Mouse (Mus musculus): ENCODE measurements around the gene Fyn. TPM values are rescaled to one million over a fixed set of nuclear protein-coding genes. Genes with fewer than 3 reads are reported as not detected.
A peak's percentile ranks its signal among the peaks of the same experiment; 100 is the strongest.

Fyn gene
- polyA plus RNA-seq, 1 experiment = 134 TPM

DNA sequence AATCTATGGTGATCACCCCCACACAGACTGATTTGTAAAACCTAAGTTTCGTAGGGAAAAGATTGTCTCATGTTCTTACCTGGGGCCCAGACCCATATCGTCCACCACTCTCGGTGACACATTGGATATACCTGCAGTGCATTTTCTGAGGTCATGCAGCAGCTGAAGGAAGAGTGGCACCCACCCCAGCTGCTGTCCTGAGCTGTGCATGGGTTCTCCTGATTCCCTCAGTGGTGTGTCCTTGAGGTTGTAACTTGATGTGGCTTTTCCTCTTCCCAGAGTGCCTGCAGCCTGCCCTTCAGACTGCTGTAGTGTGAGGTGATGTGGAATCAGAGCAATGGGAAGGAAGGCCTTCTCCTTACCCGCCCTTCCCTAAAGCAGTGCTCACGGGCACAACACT, 95.7 kb downstream of the Fyn start:
- DNase-seq (ENCODE audit: low read depth) = no peak
- TF ChIP-seq CTCF (IDR thresholded peaks at IDR 0.05; ENCODE audit: borderline replicate concordance, extremely low read depth, insufficient read depth, insufficient read length) = no peak

- DNase-seq (ENCODE audit: low read depth) = no peak
- TF ChIP-seq CTCF (IDR thresholded peaks at IDR 0.05; ENCODE audit: borderline replicate concordance, extremely low read depth, insufficient read depth, insufficient read length) = no peak
- no peak for TF ChIP-seq POLR2A (IDR thresholded peaks at IDR 0.05; ENCODE audit: borderline replicate concordance, extremely low read depth, insufficient read depth, insufficient read length, poor library complexity, severe bottlenecking)
Observed at GRCm38 (mm10) chr10:39467317-39467716, 98.7 kb downstream of the Fyn start.

- TF ChIP-seq POLR2A (IDR thresholded peaks at IDR 0.05; ENCODE audit: borderline replicate concordance, extremely low read depth, insufficient read depth, insufficient read length, poor library complexity, severe bottlenecking) (no peak), CTCF (IDR thresholded peaks at IDR 0.05; ENCODE audit: borderline replicate concordance, extremely low read depth, insufficient read depth, insufficient read length) (no peak)
- no peak for DNase-seq (ENCODE audit: low read depth)
Observed at GRCm38 (mm10) chr10:39467821-39468220, 99.2 kb downstream of the Fyn start.

DNA sequence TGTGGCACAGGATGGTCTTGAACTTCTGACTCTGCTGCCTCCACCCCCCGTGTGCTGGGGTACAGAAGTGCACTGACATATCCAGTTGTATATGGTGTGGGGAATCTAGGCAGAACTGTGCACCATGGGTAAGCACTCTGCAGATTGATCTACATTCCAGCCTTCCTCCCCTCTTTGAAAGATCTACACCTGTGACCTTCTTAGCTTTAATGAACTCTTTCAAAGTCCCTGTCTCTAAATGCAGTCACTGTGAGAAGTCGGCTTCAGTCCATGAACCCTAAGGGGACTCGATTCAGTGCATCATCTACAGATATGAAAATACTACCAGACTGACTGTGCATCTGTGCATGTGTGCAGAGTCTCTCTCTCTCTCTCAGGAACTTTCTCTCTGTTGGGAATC, 99.9 kb downstream of the Fyn start:
- DNase-seq (ENCODE audit: low read depth) = no peak
- TF ChIP-seq POLR2A (IDR thresholded peaks at IDR 0.05; ENCODE audit: borderline replicate concordance, extremely low read depth, insufficient read depth, insufficient read length, poor library complexity, severe bottlenecking) = no peak
- TF ChIP-seq CTCF (IDR thresholded peaks at IDR 0.05; ENCODE audit: borderline replicate concordance, extremely low read depth, insufficient read depth, insufficient read length) = no peak

GRCm38 (mm10) chr10:39469341-39469740, 100.7 kb downstream of the Fyn start:
- DNase-seq (ENCODE audit: low read depth) = no peak
- no peak for TF ChIP-seq POLR2A (IDR thresholded peaks at IDR 0.05; ENCODE audit: borderline replicate concordance, extremely low read depth, insufficient read depth, insufficient read length, poor library complexity, severe bottlenecking)
- TF ChIP-seq CTCF (IDR thresholded peaks at IDR 0.05; ENCODE audit: borderline replicate concordance, extremely low read depth, insufficient read depth, insufficient read length) = no peak

DNA sequence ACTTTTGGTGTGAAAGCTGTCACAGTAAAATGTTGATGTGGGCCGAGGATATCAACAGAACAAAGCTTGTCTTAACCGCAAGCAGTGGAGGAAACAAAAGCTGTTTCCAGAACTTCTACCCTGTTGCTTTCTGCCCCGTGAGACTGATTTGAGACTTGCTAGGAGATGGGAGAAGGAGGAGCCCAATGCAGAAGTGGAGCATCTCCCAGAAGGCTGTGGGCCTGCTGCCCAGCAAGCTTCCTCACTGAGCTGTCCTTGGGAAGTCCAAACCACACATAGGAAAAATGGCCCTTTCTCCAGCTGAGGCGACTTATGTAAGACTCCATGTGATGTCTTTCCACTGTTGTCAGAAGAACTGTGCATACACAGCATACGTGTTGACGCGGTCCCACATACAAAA, 101.7 kb downstream of the Fyn start:
- DNase-seq (ENCODE audit: low read depth) = no peak
- TF ChIP-seq POLR2A (IDR thresholded peaks at IDR 0.05; ENCODE audit: borderline replicate concordance, extremely low read depth, insufficient read depth, insufficient read length, poor library complexity, severe bottlenecking) (no peak), CTCF (IDR thresholded peaks at IDR 0.05; ENCODE audit: borderline replicate concordance, extremely low read depth, insufficient read depth, insufficient read length) (no peak)

DNA sequence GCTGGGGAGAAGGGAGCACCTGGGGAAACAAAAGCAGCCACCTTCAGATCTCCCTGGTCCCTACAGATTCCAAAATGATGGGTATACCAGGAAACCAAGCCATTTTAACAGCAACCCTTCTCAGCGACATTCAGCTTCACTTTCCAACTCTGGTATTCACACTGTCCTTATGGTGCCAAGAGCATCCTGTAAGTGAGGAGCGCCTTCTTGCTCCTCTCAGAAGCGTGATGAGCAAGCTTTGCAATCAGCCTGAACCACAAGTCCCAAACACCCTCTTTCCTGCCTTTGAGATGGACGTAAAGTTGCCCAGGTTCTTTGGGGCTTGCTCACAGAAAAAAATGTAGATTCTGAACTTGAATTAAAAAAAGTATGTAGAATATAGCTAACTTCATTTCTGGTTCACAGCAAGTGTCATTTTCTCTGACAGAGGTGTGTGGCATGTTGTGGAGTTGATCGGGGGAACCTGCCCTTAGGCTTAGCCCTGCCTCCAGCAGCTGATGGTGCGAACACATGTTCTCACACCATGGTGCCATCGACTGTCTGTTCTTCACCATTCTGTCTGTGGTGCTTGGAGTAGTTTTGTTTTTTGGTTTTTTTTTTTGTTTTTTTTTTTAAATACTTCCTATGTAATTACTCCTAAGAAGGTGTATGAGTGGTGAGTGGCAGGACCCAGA, 102.5 kb downstream of the Fyn start:
- no peak for DNase-seq (ENCODE audit: low read depth)
- TF ChIP-seq CTCF (IDR thresholded peaks at IDR 0.05; ENCODE audit: borderline replicate concordance, extremely low read depth, insufficient read depth, insufficient read length) (no peak), POLR2A (IDR thresholded peaks at IDR 0.05; ENCODE audit: borderline replicate concordance, extremely low read depth, insufficient read depth, insufficient read length, poor library complexity, severe bottlenecking) (no peak)

- peak; percentile 89 for DNase-seq (ENCODE audit: low read depth)
Observed at GRCm38 (mm10) chr10:39471714-39472531, 103.3 kb downstream of the Fyn start.

DNA sequence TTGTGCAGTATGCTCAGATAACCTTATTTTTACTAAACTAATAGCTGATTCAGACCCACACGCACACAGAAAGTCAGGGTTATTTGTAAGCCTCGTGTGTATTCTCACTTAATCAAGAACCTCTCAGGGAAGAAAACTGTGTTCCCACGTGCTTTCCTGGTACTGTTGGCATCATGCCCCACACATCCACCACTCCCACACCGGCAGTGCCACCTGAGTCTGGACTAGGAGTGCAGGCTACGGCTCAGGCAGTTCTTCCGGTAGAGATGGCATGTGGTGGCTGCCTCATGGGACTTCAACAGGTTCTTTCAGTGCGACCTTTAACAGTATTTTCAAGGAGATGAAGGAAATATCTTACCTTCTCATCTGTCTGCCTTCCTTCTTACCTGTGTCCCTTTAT, 104.3 kb downstream of the Fyn start:
- no peak for DNase-seq (ENCODE audit: low read depth)
- TF ChIP-seq CTCF (IDR thresholded peaks at IDR 0.05; ENCODE audit: borderline replicate concordance, extremely low read depth, insufficient read depth, insufficient read length) (no peak), POLR2A (IDR thresholded peaks at IDR 0.05; ENCODE audit: borderline replicate concordance, extremely low read depth, insufficient read depth, insufficient read length, poor library complexity, severe bottlenecking) (no peak)

More at GRCm38 (mm10) chr10:39471714-39472531, 103.3 kb downstream of the Fyn start:
- no peak for TF ChIP-seq POLR2A (IDR thresholded peaks at IDR 0.05; ENCODE audit: borderline replicate concordance, extremely low read depth, insufficient read depth, insufficient read length, poor library complexity, severe bottlenecking)

GRCm38 (mm10) chr10:39479361-39479760, 110.7 kb downstream of the Fyn start:
- no peak for DNase-seq (ENCODE audit: low read depth)
- no peak for TF ChIP-seq POLR2A (IDR thresholded peaks at IDR 0.05; ENCODE audit: borderline replicate concordance, extremely low read depth, insufficient read depth, insufficient read length, poor library complexity, severe bottlenecking)
- no peak for TF ChIP-seq CTCF (IDR thresholded peaks at IDR 0.05; ENCODE audit: borderline replicate concordance, extremely low read depth, insufficient read depth, insufficient read length)

- peak; percentile 88 for DNase-seq (ENCODE audit: low read depth)
- no peak for TF ChIP-seq POLR2A (IDR thresholded peaks at IDR 0.05; ENCODE audit: borderline replicate concordance, extremely low read depth, insufficient read depth, insufficient read length, poor library complexity, severe bottlenecking)
- peak; percentile 6; the same call in 1 of the 2 replicates for TF ChIP-seq CTCF (IDR thresholded peaks at IDR 0.05; ENCODE audit: borderline replicate concordance, extremely low read depth, insufficient read depth, insufficient read length)
Observed at GRCm38 (mm10) chr10:39484382-39484826, 115.7 kb downstream of the Fyn start.

DNA sequence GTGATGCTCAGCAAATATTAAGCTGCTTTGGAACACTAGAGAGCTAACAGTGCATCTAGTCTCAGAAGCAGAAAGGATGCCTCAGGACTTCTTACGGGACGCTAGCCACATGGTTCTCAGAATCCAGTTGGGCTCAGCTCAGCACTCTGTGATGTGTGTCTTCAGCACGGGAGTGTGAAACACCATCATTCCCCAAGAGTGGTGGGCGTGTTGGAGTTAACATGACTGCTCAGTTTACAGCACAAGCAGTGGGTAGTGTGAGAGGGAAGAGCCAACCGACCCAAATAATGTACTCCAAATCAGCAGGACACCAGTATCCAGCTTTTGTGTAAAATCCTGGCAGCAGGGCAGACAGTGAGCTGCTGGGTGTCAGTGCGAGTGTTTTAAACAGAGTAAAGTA, 116.2 kb downstream of the Fyn start:
- TF ChIP-seq POLR2A (IDR thresholded peaks at IDR 0.05; ENCODE audit: borderline replicate concordance, extremely low read depth, insufficient read depth, insufficient read length, poor library complexity, severe bottlenecking) = no peak
- TF ChIP-seq CTCF (IDR thresholded peaks at IDR 0.05; ENCODE audit: borderline replicate concordance, extremely low read depth, insufficient read depth, insufficient read length) = no peak
- DNase-seq (ENCODE audit: low read depth) = peak; percentile 67

Data from brain, embryonic 14.5 days (tissue).